Mouse (Mus musculus) CH12.LX (cell line): ENCODE results near the gene Tcirg1. TPM values are rescaled to one million over a fixed set of nuclear protein-coding genes. Genes with fewer than 3 reads are reported as not detected.

Source experiments
- DNase-seq: peaks from one replicate; pipeline ENCODE4 v3.0.0-alpha.2; 2013; ENCODE audit errors: extremely low read depth
- H3K27ac ChIP-seq: 2 replicates; pipeline ENCODE4 v1.5.1; 2012; ENCODE audit warnings: low read depth, mild to moderate bottlenecking, control low read depth, moderate library complexity; ENCODE audit not compliant: insufficient read depth
- H3K27me3 ChIP-seq: replicated peaks from 2 replicates; pipeline ENCODE3; 2012; ENCODE audit warnings: inconsistent platforms
- H3K36me3 ChIP-seq, 2 experiments: replicated peaks in 1 of 2; 2 replicates each; pipeline versions ENCODE3 to v1.6.1; 2012; ENCODE audit warnings: inconsistent platforms in 1 of 2, low read length in 1 of 2, mild to moderate bottlenecking in 1 of 2, mixed read lengths in 1 of 2, moderate library complexity in 1 of 2; ENCODE audit not compliant: control insufficient read depth in 1 of 2, insufficient read depth in 1 of 2
- H3K4me1 ChIP-seq, 2 experiments: 2 replicates each; pipeline ENCODE4 v1.6.1; 2012; ENCODE audit warnings: inconsistent platforms in 1 of 2, moderate library complexity in 1 of 2; ENCODE audit not compliant: insufficient read depth in 2 of 2, control insufficient read depth in 1 of 2
- H3K4me2 ChIP-seq: 2 replicates; pipeline ENCODE4 v1.6.1; 2012; ENCODE audit warnings: low read depth, mild to moderate bottlenecking, control low read depth; ENCODE audit not compliant: poor library complexity, insufficient read depth, severe bottlenecking
- H3K4me3 ChIP-seq, 3 experiments: fragments of 150-350 bp in 1 of 3; sonication (generic) in 1 of 3; replicated peaks in 1 of 3; 2 replicates each; pipeline versions ENCODE3 to v1.5.1; 2011 to 2012; ENCODE audit warnings: low read depth in 2 of 3, low read length in 2 of 3, mild to moderate bottlenecking in 2 of 3, moderate library complexity in 2 of 3, control low read depth in 1 of 3, improper control_type of control experiment in 1 of 3, inconsistent platforms in 1 of 3, mixed read lengths in 1 of 3; ENCODE audit not compliant: poor library complexity in 1 of 3
- H3K79me2 ChIP-seq: replicated peaks from 2 replicates; pipeline ENCODE4 v1.6.1; 2012; ENCODE audit warnings: mild to moderate bottlenecking, moderate library complexity; ENCODE audit not compliant: control insufficient read depth, poor library complexity, insufficient read depth, severe bottlenecking; ENCODE audit errors: extremely low read depth
- H3K9ac ChIP-seq: 2 replicates; pipeline ENCODE4 v1.6.1; 2012; ENCODE audit warnings: low read depth, mild to moderate bottlenecking, control low read depth, moderate library complexity; ENCODE audit not compliant: insufficient read depth
- H3K9me3 ChIP-seq: replicated peaks from 2 replicates; pipeline ENCODE3; 2012; ENCODE audit warnings: low read length, inconsistent platforms, mixed read lengths
- CTCF ChIP-seq, 2 experiments: IDR thresholded peaks in 1 of 2; conservative IDR thresholded peaks in 1 of 2; 2 replicates each; pipeline ENCODE4 v1.5.1; 2011 to 2012; ENCODE audit warnings: low read depth in 2 of 2, low read length in 2 of 2, improper control_type of control experiment in 1 of 2, inconsistent platforms in 1 of 2, mild to moderate bottlenecking in 1 of 2, moderate library complexity in 1 of 2
- ELF1 ChIP-seq: IDR thresholded peaks from 2 replicates; pipeline ENCODE4 v1.6.1; 2014; ENCODE audit warnings: low read depth, mild to moderate bottlenecking, inconsistent platforms, low read length, improper control_type of control experiment
- EP300 ChIP-seq: IDR thresholded peaks from 2 replicates; pipeline ENCODE4 v1.6.1; 2011; ENCODE audit warnings: low read length, improper control_type of control experiment
- GABPA ChIP-seq: IDR thresholded peaks from 2 replicates; pipeline ENCODE4 v1.6.1; 2012; ENCODE audit warnings: low read depth, low read length, improper control_type of control experiment, inconsistent platforms; ENCODE audit not compliant: insufficient replicate concordance
- HCFC1 ChIP-seq: IDR thresholded peaks from 2 replicates; pipeline ENCODE4 v1.6.1; 2012; ENCODE audit warnings: low read depth, mild to moderate bottlenecking, inconsistent platforms, low read length, improper control_type of control experiment
- IRF4 ChIP-seq: IDR thresholded peaks from 2 replicates; pipeline ENCODE4 v1.6.1; 2014; ENCODE audit warnings: low read depth, mild to moderate bottlenecking, inconsistent platforms, low read length, improper control_type of control experiment
- JUND ChIP-seq: conservative IDR thresholded peaks from 2 replicates; pipeline ENCODE4 v1.6.1; 2011; ENCODE audit warnings: low read depth, low read length, improper control_type of control experiment
- MEF2A ChIP-seq: IDR thresholded peaks from 2 replicates; pipeline ENCODE4 v1.6.1; 2014; ENCODE audit warnings: low read depth, mild to moderate bottlenecking, inconsistent platforms, low read length, improper control_type of control experiment, borderline replicate concordance
- MXI1 ChIP-seq: IDR thresholded peaks from 2 replicates; pipeline ENCODE4 v1.6.1; 2011; ENCODE audit warnings: mild to moderate bottlenecking, low read depth, low read length, improper control_type of control experiment
- NRF1 ChIP-seq: IDR thresholded peaks from 2 replicates; pipeline ENCODE4 v1.6.1; 2014; ENCODE audit warnings: low read depth, mild to moderate bottlenecking, inconsistent platforms, low read length, improper control_type of control experiment, moderate library complexity
- PAX5 ChIP-seq: IDR thresholded peaks from 2 replicates; pipeline ENCODE4 v1.6.1; 2012; ENCODE audit warnings: low read length, inconsistent platforms, mixed read lengths
- POLR2AphosphoS2 ChIP-seq: IDR thresholded peaks from 2 replicates; pipeline ENCODE4 v1.6.1; 2011; ENCODE audit warnings: low read depth, low read length, improper control_type of control experiment
- RAD21 ChIP-seq: IDR thresholded peaks from 2 replicates; pipeline ENCODE4 v1.6.1; 2011; ENCODE audit warnings: low read depth, mild to moderate bottlenecking, low read length, improper control_type of control experiment, moderate library complexity
- SMC3 ChIP-seq: IDR thresholded peaks from 2 replicates; pipeline ENCODE4 v1.6.1; 2011; ENCODE audit warnings: low read depth, low read length, improper control_type of control experiment
- TBP ChIP-seq: conservative IDR thresholded peaks from 2 replicates; pipeline ENCODE4 v1.6.1; 2011; ENCODE audit warnings: low read depth, low read length, improper control_type of control experiment
- TCF12 ChIP-seq: IDR thresholded peaks from 2 replicates; pipeline ENCODE4 v1.6.1; 2014; ENCODE audit warnings: low read depth, mild to moderate bottlenecking, inconsistent platforms, low read length, improper control_type of control experiment
- USF1 ChIP-seq: IDR thresholded peaks from 2 replicates; pipeline ENCODE4 v1.6.1; 2014; ENCODE audit warnings: low read depth, mild to moderate bottlenecking, inconsistent platforms, low read length, improper control_type of control experiment
- ZKSCAN1 ChIP-seq: IDR thresholded peaks from 2 replicates; pipeline ENCODE4 v1.6.1; 2012; ENCODE audit warnings: low read depth, inconsistent platforms, low read length, improper control_type of control experiment, borderline replicate concordance
- dilution Hi-C: fragments of 300-500 bp; cut with MboI; formaldehyde crosslinking; loops from 2 replicates; pipeline ENCODE4 v1.14.3; 2020; ENCODE audit warnings: low sequenced_read_pairs; ENCODE audit not compliant: extremely low pct_unique_long_range_greater_than_20kb, extremely low pct_ligation_motif_present
- in situ Hi-C: fragments of 300-500 bp; cut with MboI; formaldehyde crosslinking; loops from 3 replicates; pipeline ENCODE4 v1.14.3; 2019; ENCODE audit warnings: low sequenced_read_pairs, low pct_ligation_motif_present, low pct_unique_long_range_greater_than_20kb, mixed read lengths
- polyA plus RNA-seq: library from polyadenylated mRNA; unstranded; fragments of >175 nt; gene quantifications from 2 replicates; pipeline ENCODE4 v1.2.1, GENCODE M21; 2012; ENCODE audit warnings: low read depth; ENCODE audit not compliant: insufficient read length
- total RNA-seq, 2 experiments: library from RNA; depleted of rRNA; stranded (reverse); fragments of 300-350 nt in 1 of 2; fragments of >200 nt in 1 of 2; gene quantifications; 2 replicates each; pipeline ENCODE4 v1.2.3; 2012 to 2014

The Tcirg1 gene
- total and polyA plus RNA-seq, 3 experiments: 46.6 to 62.8 (median 48.5) TPM

DNA sequence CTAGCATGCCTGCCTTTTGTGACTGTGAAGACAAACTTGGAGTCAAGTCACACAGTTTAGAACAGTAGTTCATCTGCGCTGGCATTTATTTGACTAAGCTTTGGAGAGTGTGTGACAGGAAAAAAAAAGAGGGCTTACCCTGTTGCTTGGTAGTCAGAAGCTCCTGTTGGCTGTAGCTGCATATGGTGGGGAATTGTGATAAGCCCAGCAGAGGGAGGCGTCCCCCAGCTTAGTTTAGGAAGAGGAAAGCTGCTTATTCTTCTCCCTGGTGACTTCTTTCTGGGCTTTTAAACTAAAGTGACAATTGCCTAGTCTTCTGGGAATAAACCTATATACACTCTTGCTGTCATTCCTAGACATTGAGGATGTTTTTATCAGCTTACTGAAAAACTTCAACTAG lies 44.2 kb downstream of the Tcirg1 start:
- DNase-seq: no peak
- dilution Hi-C loops: no loop called here
- TF ChIP-seq NRF1 (no peak), ZKSCAN1 (no peak)
- H3K36me3 ChIP-seq: peaks cover 4 to 18% of the 10 kb centered on the region in 2 experiments
- H3K4me1 ChIP-seq: no peaks in the 10 kb centered on the region
- in situ Hi-C loops: no loop called here
- H3K27me3 ChIP-seq: no peaks in the 10 kb centered on the region
- no peak overlapping the region for H3K4me3 ChIP-seq
- peaks cover 5% of the 10 kb centered on the region for H3K9me3 ChIP-seq
- no peak overlapping the region for H3K27ac ChIP-seq
- no peak overlapping the region for H3K9ac ChIP-seq
- H3K79me2 ChIP-seq: peaks cover 3% of the 10 kb centered on the region
- H3K4me2 ChIP-seq: no peak overlapping the region

DNA sequence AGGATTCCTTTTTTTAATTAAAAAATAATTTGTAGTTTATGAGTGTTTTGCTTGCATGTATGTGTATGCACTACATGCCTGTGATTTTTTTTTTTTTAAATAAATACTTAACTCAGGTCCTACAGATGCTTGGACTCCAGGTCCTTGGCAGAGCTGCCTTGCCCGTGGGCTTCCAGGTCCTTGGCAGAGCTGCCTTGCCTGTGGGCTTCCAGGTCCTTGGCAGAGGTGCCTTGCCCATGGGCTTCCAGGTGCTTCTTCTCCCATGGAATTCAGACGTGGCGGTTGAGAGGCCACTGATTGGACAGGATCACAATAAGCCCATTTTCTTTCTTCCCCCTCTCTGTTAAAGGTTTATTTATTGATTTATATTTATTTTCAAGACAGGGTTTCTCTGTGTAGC lies 49.7 kb downstream of the Tcirg1 start:
- dilution Hi-C loops: no loop called here
- TF ChIP-seq USF1 (no peak), HCFC1 (no peak), EP300 (no peak), ELF1 (no peak), PAX5 (no peak), TCF12 (no peak), JUND (no peak), IRF4 (no peak), GABPA (no peak), RAD21 (no peak), SMC3 (no peak), MXI1 (no peak), TBP (no peak), CTCF (conservative IDR thresholded peaks at IDR 0.05 in 1 of 2, IDR thresholded peaks at IDR 0.05 in 1 of 2; ENCODE audit: low read depth in 2 of 2, low read length in 2 of 2) (no peak), POLR2AphosphoS2 (no peak), MEF2A (no peak)
- TF ChIP-seq, all 38 proteins: peak for 0
- Histone ChIP-seq H3K27me3 (no peaks in the 10 kb centered on the region), H3K4me1 (peaks cover 9 to 23% of the 10 kb centered on the region in 2 experiments; a peak in 3 of 4 replicates), H3K36me3 (peaks cover 0 to 4% of the 10 kb centered on the region in 2 experiments), H3K79me2 (peaks cover 18% of the 10 kb centered on the region), H3K4me3 (no peak overlapping the region), H3K9ac (no peak overlapping the region), H3K9me3 (no peaks in the 10 kb centered on the region), H3K4me2 (no peak overlapping the region), H3K27ac (no peak overlapping the region)
- DNase-seq: no peak
- in situ Hi-C loops: no loop called here
